Mouse (Mus musculus) lung, embryonic 16.5 days (tissue): ENCODE measurements around the gene Eya4. TPM values are rescaled to one million over a fixed set of nuclear protein-coding genes. Genes with fewer than 3 reads are reported as not detected.

Source experiments
- ATAC-seq: fragments of 200-750 bp; cut with Nextera tagmentation; 2 replicates; pipeline ENCODE4 v1.8.0; 2017; ENCODE audit warnings: low read depth, mild to moderate bottlenecking, moderate library complexity
- H3K27ac ChIP-seq: fragments of 300-500 bp; sonication (generic); 2 replicates; pipeline ENCODE4 v1.5.1; 2014; ENCODE audit warnings: mild to moderate bottlenecking, control low read depth, low read length
- H3K27me3 ChIP-seq: fragments of 300-500 bp; sonication (generic); 2 replicates; pipeline ENCODE4 v1.6.1; 2014; ENCODE audit warnings: low read depth, low read length, mixed read lengths; ENCODE audit not compliant: control insufficient read depth, insufficient read depth
- H3K36me3 ChIP-seq: fragments of 300-500 bp; sonication (generic); 2 replicates; pipeline ENCODE4 v1.6.1; 2014; ENCODE audit warnings: low read length; ENCODE audit not compliant: control insufficient read depth, insufficient read depth
- H3K4me1 ChIP-seq: fragments of 300-500 bp; sonication (generic); replicated peaks from 2 replicates; pipeline ENCODE4 v1.6.1; 2014; ENCODE audit warnings: low read length, mixed read lengths; ENCODE audit not compliant: control insufficient read depth, insufficient read depth
- H3K4me2 ChIP-seq: fragments of 300-500 bp; sonication (generic); 2 replicates; pipeline ENCODE4 v1.6.1; 2014; ENCODE audit warnings: low read depth, low read length, control low read depth
- H3K4me3 ChIP-seq: fragments of 300-500 bp; sonication (generic); 2 replicates; pipeline ENCODE4 v1.5.1; 2014; ENCODE audit warnings: mild to moderate bottlenecking, low read length, control low read depth
- H3K9ac ChIP-seq: fragments of 300-500 bp; sonication (generic); 2 replicates; pipeline ENCODE4 v1.6.1; 2014; ENCODE audit warnings: low read length, control low read depth
- H3K9me3 ChIP-seq: fragments of 300-500 bp; sonication (generic); 2 replicates; pipeline ENCODE4 v1.6.1; 2016; ENCODE audit warnings: low read length; ENCODE audit not compliant: control insufficient read depth
- WGBS: fragments of 180-500 bp; shearing (Covaris S2); extraction: QIAGEN DNeasy Blood & Tissue Kit; methylation state at CpG from one replicate; pipeline ENCODE4 v1.1.7; 2014; 5-methylcytosine and 5-hydroxymethylcytosine counted together
- polyA plus RNA-seq: library from polyadenylated mRNA; unstranded; fragments of >200 nt; fragmentation: Nextera tagmentation; extraction: Ambion mirVana; gene quantifications from 2 replicates; pipeline ENCODE4 v1.2.1, GENCODE M21; 2015

The Eya4 gene
- polyA plus RNA-seq, 1 experiment from 2014 or later = 0.70 TPM

GRCm38 (mm10) chr10:23127947-23128346 is 222.6 kb downstream of the Eya4 start:
- ATAC-seq = peak; percentile 67; the same call in 1 of the 2 replicates
- H3K27ac ChIP-seq = no peak overlapping the region
- WGBS = 43% methylated on average over 1 of the region's 1 CpGs

DNA sequence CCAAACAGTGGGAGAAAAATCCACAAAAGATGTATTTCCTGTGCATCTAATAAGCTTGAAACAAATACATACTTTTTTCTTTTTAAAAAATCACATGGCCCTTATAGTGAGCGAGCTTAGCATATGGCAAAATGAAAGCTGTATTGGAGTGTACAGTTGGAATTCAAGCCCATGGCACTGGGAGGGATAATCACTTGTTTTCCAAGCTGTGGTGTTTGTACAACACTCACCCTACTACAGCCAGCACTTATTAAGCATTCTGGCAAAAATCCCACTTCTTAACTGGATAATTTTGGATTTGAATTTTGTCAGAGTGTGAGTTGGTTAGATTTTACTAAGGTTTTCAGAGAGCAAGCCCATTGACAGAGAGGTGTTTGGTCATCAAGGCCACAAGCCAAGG is 223.4 kb downstream of the Eya4 start:
- Histone ChIP-seq H3K4me1 (peaks cover 3% of the 10 kb centered on the region; the same call in 1 of the 2 replicates), H3K27me3 (no peaks in the 10 kb centered on the region), H3K4me2 (no peak overlapping the region), H3K27ac (no peak overlapping the region), H3K4me3 (no peak overlapping the region), H3K9me3 (no peaks in the 10 kb centered on the region), H3K9ac (no peak overlapping the region), H3K36me3 (no peaks in the 10 kb centered on the region)
- WGBS = 77% methylated on average over 1 of the region's 1 CpGs
- ATAC-seq = no peak

More at GRCm38 (mm10) chr10:23127947-23128346, 222.6 kb downstream of the Eya4 start:
- H3K9me3 ChIP-seq = no peaks in the 10 kb centered on the region
- peaks cover 3% of the 10 kb centered on the region; the same call in 1 of the 2 replicates for H3K4me1 ChIP-seq
- no peaks in the 10 kb centered on the region for H3K27me3 ChIP-seq
- H3K4me2 ChIP-seq = no peak overlapping the region
- no peak overlapping the region for H3K4me3 ChIP-seq
- H3K9ac ChIP-seq = no peak overlapping the region
- H3K36me3 ChIP-seq = no peaks in the 10 kb centered on the region

DNA sequence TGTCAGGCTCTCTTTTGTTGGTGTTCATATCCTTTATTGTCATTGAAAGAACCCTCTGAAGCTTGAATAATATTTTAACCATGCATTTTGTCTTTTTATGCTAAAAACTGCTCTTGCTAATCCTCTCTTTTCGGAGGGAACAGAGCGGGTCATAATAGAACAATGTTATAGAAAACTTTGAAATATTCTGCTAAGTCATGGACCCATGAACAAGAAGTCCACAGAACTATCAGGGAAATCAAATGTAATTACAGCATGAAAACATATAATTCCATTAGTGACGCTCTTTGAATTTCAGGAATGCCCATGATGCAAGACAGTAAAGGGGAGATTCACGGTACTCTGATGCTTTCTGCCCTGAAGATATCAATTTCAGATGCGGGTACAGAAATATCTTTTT is 224.1 kb downstream of the Eya4 start:
- Histone ChIP-seq H3K9ac (no peak overlapping the region), H3K9me3 (no peaks in the 10 kb centered on the region), H3K4me1 (peaks cover 3% of the 10 kb centered on the region; the same call in 1 of the 2 replicates), H3K4me2 (no peak overlapping the region), H3K4me3 (no peak overlapping the region), H3K27ac (no peak overlapping the region), H3K27me3 (no peaks in the 10 kb centered on the region), H3K36me3 (no peaks in the 10 kb centered on the region)
- ATAC-seq = no peak
- 94% methylated on average over 5 of the region's 5 CpGs for WGBS

GRCm38 (mm10) chr10:23120437-23120836 is 230.1 kb downstream of the Eya4 start:
- no peak overlapping the region for H3K4me2 ChIP-seq
- H3K9me3 ChIP-seq = no peaks in the 10 kb centered on the region
- no peak overlapping the region for H3K9ac ChIP-seq
- WGBS = 11% methylated on average over 2 of the region's 2 CpGs
- no peak overlapping the region for H3K4me3 ChIP-seq
- H3K36me3 ChIP-seq = no peaks in the 10 kb centered on the region
- no peaks in the 10 kb centered on the region for H3K27me3 ChIP-seq
- no peak overlapping the region for H3K27ac ChIP-seq
- H3K4me1 ChIP-seq = no peaks in the 10 kb centered on the region
- no peak for ATAC-seq

DNA sequence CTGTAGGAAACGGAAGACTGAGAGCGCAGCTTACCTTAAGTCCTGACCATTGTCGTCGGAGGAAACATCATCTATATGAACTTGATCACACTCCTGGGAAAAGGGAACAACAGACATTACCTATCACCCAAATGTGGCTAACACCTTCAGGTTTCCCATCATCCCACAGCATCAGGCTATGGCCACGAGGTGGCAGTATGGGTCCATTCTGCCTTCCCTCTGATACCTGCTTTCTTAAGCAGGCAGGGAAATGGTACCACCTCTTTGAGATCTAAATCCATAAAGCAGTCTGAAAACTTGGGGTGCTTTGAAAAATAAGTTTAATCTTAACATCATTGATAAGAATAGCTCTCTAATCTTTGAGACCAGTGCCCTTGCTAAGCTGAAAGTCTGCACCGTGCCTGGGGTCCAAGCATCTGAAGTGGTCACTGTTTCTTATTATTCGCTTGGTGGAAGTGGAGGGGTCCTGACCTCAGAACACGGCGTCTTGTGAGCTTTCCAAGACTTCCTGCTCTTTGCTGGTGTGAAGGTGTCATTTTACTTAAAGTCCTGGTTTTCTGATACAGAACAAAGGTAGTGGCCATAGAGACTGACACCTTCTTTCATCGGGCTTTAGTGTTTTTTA is 233.7 kb downstream of the Eya4 start:
- H3K4me1 ChIP-seq = no peaks in the 10 kb centered on the region
- no peak overlapping the region for H3K4me2 ChIP-seq
- no peak overlapping the region for H3K9ac ChIP-seq
- no peak overlapping the region for H3K27ac ChIP-seq
- H3K27me3 ChIP-seq = no peaks in the 10 kb centered on the region
- H3K36me3 ChIP-seq = no peaks in the 10 kb centered on the region
- 39% methylated on average over 10 of the region's 10 CpGs for WGBS
- H3K4me3 ChIP-seq = no peak overlapping the region
- no peak for ATAC-seq
- no peaks in the 10 kb centered on the region for H3K9me3 ChIP-seq

DNA sequence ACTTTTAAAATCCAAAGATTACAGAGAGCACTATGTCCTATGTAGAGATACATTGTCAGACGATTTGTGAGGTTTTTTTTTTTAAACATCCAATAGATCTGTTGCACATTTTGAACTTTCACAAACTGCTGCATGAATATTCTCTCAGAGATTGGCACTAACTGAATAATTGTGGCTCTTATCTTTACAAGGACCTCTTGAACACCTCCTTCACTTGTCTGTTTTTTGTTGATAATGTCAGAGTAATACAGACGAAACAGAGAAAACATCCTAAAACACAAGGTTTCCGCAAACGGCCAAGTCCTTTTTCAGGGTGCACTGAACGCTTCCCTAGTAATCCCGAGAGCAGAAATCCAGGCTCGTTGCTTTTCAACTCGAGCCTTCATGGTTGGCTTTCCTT is 234.5 kb downstream of the Eya4 start:
- 68% methylated on average over 8 of the region's 8 CpGs for whole genome bisulfite sequencing

GRCm38 (mm10) chr10:23115321-23115720 is 235.3 kb downstream of the Eya4 start:
- Histone ChIP-seq H3K9ac (no peak overlapping the region), H3K4me1 (no peaks in the 10 kb centered on the region), H3K27me3 (no peaks in the 10 kb centered on the region), H3K36me3 (no peaks in the 10 kb centered on the region), H3K4me2 (no peak overlapping the region), H3K9me3 (no peaks in the 10 kb centered on the region), H3K27ac (no peak overlapping the region), H3K4me3 (no peak overlapping the region)
- ATAC-seq = no peak
- WGBS = 57% methylated on average over 3 of the region's 3 CpGs

More for the DNA sequence above, 234.5 kb downstream of the Eya4 start:
- no peak overlapping the region for H3K9ac ChIP-seq
- no peaks in the 10 kb centered on the region for H3K9me3 ChIP-seq
- no peaks in the 10 kb centered on the region for H3K36me3 ChIP-seq
- no peak overlapping the region for H3K4me3 ChIP-seq
- no peaks in the 10 kb centered on the region for H3K4me1 ChIP-seq
- H3K27ac ChIP-seq = no peak overlapping the region
- ATAC-seq = no peak
- no peak overlapping the region for H3K4me2 ChIP-seq
- no peaks in the 10 kb centered on the region for H3K27me3 ChIP-seq

- Histone ChIP-seq H3K4me1 (no peaks in the 10 kb centered on the region), H3K36me3 (no peaks in the 10 kb centered on the region), H3K9me3 (no peaks in the 10 kb centered on the region), H3K4me2 (no peak overlapping the region), H3K27me3 (no peaks in the 10 kb centered on the region), H3K9ac (no peak overlapping the region), H3K27ac (no peak overlapping the region), H3K4me3 (no peak overlapping the region)
- ATAC-seq = no peak
- 59% methylated on average over 4 of the region's 4 CpGs for WGBS
These were observed 242.5 kb downstream of the Eya4 start for GRCm38 (mm10) chr10:23108122-23108521.

DNA sequence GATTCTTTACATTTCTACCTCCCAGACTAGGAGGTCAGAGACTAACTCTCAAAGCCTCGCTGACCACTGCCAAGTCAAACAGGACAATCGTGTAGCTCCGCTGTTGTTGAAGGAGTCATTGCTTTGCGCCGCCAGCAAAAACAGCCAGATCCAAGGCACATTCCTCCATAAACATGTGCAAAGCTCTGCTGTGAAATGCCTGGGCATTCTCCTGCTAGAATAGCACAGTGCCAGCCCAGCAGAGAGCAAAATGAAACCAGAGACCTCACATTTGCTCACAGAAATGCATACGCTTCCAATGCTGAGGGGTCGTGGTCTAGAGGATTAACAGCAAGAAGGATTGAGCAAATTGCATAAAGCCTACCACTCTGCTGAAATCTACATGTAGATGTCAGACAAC is 258.1 kb downstream of the Eya4 start:
- Histone ChIP-seq H3K9me3 (no peaks in the 10 kb centered on the region), H3K9ac (no peak overlapping the region), H3K4me3 (no peak overlapping the region), H3K27ac (no peak overlapping the region), H3K36me3 (no peaks in the 10 kb centered on the region), H3K4me2 (no peak overlapping the region), H3K27me3 (no peaks in the 10 kb centered on the region), H3K4me1 (peaks cover 6% of the 10 kb centered on the region)
- WGBS = 68% methylated on average over 7 of the region's 7 CpGs
- no peak for ATAC-seq

- no peak overlapping the region for H3K27ac ChIP-seq
- peaks cover 6% of the 10 kb centered on the region for H3K4me1 ChIP-seq
- no peaks in the 10 kb centered on the region for H3K27me3 ChIP-seq
- no peak overlapping the region for H3K9ac ChIP-seq
- no peak overlapping the region for H3K4me3 ChIP-seq
- ATAC-seq = no peak
- H3K4me2 ChIP-seq = no peak overlapping the region
- H3K36me3 ChIP-seq = no peaks in the 10 kb centered on the region
- 87% methylated on average over 3 of the region's 3 CpGs for WGBS
- no peaks in the 10 kb centered on the region for H3K9me3 ChIP-seq
These were observed 259.0 kb downstream of the Eya4 start for GRCm38 (mm10) chr10:23091552-23091951.
